Mouse (Mus musculus) hindbrain, postnatal 0 days (tissue): ENCODE results near the gene Atg14. TPM values are rescaled to one million over a fixed set of nuclear protein-coding genes. Genes with fewer than 3 reads are reported as not detected.

Source experiments
- ATAC-seq: fragments of 200-750 bp; cut with Nextera tagmentation; 2 replicates; pipeline ENCODE4 v1.8.0; 2017; ENCODE audit warnings: mild to moderate bottlenecking, moderate TSS enrichment, moderate library complexity
- DNase-seq: peaks from one replicate; pipeline ENCODE4 v3.0.0-alpha.2; 2015; ENCODE audit warnings: low spot score
- H3K27ac ChIP-seq: fragments of 300-500 bp; sonication (generic); 2 replicates; pipeline ENCODE4 v1.5.1; 2014; ENCODE audit warnings: mild to moderate bottlenecking
- H3K27me3 ChIP-seq: fragments of 300-500 bp; sonication (generic); 2 replicates; pipeline ENCODE4 v1.6.1; 2014; ENCODE audit warnings: low read length, mixed read lengths; ENCODE audit not compliant: insufficient read depth
- H3K36me3 ChIP-seq: fragments of 300-500 bp; sonication (generic); 2 replicates; pipeline ENCODE4 v1.6.1; 2014; ENCODE audit warnings: low read length, mixed read lengths; ENCODE audit not compliant: insufficient read depth
- H3K4me1 ChIP-seq: fragments of 300-500 bp; sonication (generic); 2 replicates; pipeline ENCODE4 v1.6.1; 2014; ENCODE audit warnings: antibody characterized with exemption, low read length, mixed read lengths; ENCODE audit not compliant: insufficient read depth
- H3K4me2 ChIP-seq: fragments of 300-500 bp; sonication (generic); 2 replicates; pipeline ENCODE4 v1.6.1; 2014; ENCODE audit warnings: low read depth, mild to moderate bottlenecking, low read length, moderate library complexity, mixed read lengths
- H3K4me3 ChIP-seq: fragments of 300-500 bp; sonication (generic); 2 replicates; pipeline ENCODE4 v1.5.1; 2014; ENCODE audit warnings: low read length
- H3K9ac ChIP-seq: fragments of 300-500 bp; sonication (generic); replicated peaks from 2 replicates; pipeline ENCODE4 v1.6.1; 2014; ENCODE audit warnings: mild to moderate bottlenecking, low read length, moderate library complexity, mixed read lengths
- H3K9me3 ChIP-seq: fragments of 300-500 bp; sonication (generic); 2 replicates; pipeline ENCODE4 v1.6.1; 2016; ENCODE audit warnings: low read length, mixed read lengths
- CTCF ChIP-seq: IDR thresholded peaks from 2 replicates; pipeline ENCODE4 v1.5.1; 2016; ENCODE audit warnings: antibody characterized with exemption, control low read depth, low read depth
- WGBS: fragments of 180-500 bp; shearing (Covaris S2); extraction: QIAGEN DNeasy Blood & Tissue Kit; methylation state at CpG from one replicate; pipeline ENCODE4 v1.1.7; 2014; 5-methylcytosine and 5-hydroxymethylcytosine counted together
- polyA plus RNA-seq: library from polyadenylated mRNA; unstranded; fragments of >200 nt; fragmentation: Nextera tagmentation; extraction: Ambion mirVana; gene quantifications from 2 replicates; pipeline ENCODE4 v1.2.1, GENCODE M21; 2015
- total RNA-seq: library from RNA; depleted of rRNA; stranded (reverse); fragments of >200 nt; gene quantifications from 2 replicates; pipeline ENCODE4 v1.2.3, GENCODE M21; 2014

The Atg14 gene
- total and polyA plus RNA-seq, 2 experiments from 2014 or later = 6.1 to 23.5 TPM

GRCm38 (mm10) chr14:47514816-47515453 is 55.5 kb downstream of the Atg14 start:
- H3K36me3 ChIP-seq = no peaks in the 10 kb centered on the region
- no peak for ATAC-seq
- no peak overlapping the region for H3K27ac ChIP-seq
- no peak overlapping the region for H3K9ac ChIP-seq
- no peaks in the 10 kb centered on the region for H3K27me3 ChIP-seq
- WGBS = 63% methylated on average over 7 of the region's 7 CpGs
- no peaks in the 10 kb centered on the region for H3K9me3 ChIP-seq
- no peak overlapping the region for H3K4me2 ChIP-seq
- DNase-seq = no peak
- no peaks in the 10 kb centered on the region for H3K4me1 ChIP-seq
- H3K4me3 ChIP-seq = no peak overlapping the region
- no peak for TF ChIP-seq CTCF

GRCm38 (mm10) chr14:47513606-47514005 is 56.8 kb downstream of the Atg14 start:
- TF ChIP-seq CTCF = no peak
- no peak overlapping the region for H3K4me2 ChIP-seq
- H3K27ac ChIP-seq = no peak overlapping the region
- H3K27me3 ChIP-seq = no peaks in the 10 kb centered on the region
- DNase-seq (no peak), ATAC-seq (no peak)
- no peak overlapping the region for H3K4me3 ChIP-seq
- 96% methylated on average over 3 of the region's 3 CpGs for WGBS
- no peaks in the 10 kb centered on the region for H3K9me3 ChIP-seq
- no peaks in the 10 kb centered on the region for H3K4me1 ChIP-seq
- no peaks in the 10 kb centered on the region for H3K36me3 ChIP-seq
- no peak overlapping the region for H3K9ac ChIP-seq

- H3K9me3 ChIP-seq = no peaks in the 10 kb centered on the region
- 78% methylated on average over 4 of the region's 4 CpGs for WGBS
- no peaks in the 10 kb centered on the region for H3K4me1 ChIP-seq
- H3K9ac ChIP-seq = no peak overlapping the region
- TF ChIP-seq CTCF = no peak
- H3K27ac ChIP-seq = no peak overlapping the region
- DNase-seq (no peak), ATAC-seq (no peak)
- H3K27me3 ChIP-seq = no peaks in the 10 kb centered on the region
- no peaks in the 10 kb centered on the region for H3K36me3 ChIP-seq
- no peak overlapping the region for H3K4me2 ChIP-seq
- no peak overlapping the region for H3K4me3 ChIP-seq
These were observed 60.2 kb downstream of the Atg14 start for GRCm38 (mm10) chr14:47510244-47510643.

DNA sequence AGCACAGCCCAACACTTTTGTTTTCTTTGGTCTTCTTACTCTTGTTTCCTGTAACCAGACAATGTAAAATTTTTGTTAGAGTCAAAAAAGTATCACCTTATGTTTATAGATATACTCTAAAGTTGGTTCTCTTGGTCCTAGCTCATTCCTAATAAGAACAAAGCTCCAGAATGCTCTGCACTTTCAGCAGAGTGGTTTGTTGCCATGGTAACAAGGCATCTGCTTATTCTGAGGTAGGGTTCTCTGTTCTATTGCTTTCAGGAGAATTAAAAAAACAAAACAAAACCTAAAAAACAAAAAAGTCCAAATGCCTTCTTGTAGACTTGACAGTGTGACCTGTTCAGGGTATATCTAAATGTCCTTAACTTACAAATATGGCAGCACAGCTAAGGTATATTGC is 62.4 kb downstream of the Atg14 start:
- no peak overlapping the region for H3K9ac ChIP-seq
- H3K36me3 ChIP-seq = no peaks in the 10 kb centered on the region
- no peak for TF ChIP-seq CTCF
- no peaks in the 10 kb centered on the region for H3K27me3 ChIP-seq
- H3K4me3 ChIP-seq = no peak overlapping the region
- H3K27ac ChIP-seq = no peak overlapping the region
- H3K9me3 ChIP-seq = no peaks in the 10 kb centered on the region
- DNase-seq = peak; percentile 37
- ATAC-seq = no peak
- no peaks in the 10 kb centered on the region for H3K4me1 ChIP-seq
- no peak overlapping the region for H3K4me2 ChIP-seq

DNA sequence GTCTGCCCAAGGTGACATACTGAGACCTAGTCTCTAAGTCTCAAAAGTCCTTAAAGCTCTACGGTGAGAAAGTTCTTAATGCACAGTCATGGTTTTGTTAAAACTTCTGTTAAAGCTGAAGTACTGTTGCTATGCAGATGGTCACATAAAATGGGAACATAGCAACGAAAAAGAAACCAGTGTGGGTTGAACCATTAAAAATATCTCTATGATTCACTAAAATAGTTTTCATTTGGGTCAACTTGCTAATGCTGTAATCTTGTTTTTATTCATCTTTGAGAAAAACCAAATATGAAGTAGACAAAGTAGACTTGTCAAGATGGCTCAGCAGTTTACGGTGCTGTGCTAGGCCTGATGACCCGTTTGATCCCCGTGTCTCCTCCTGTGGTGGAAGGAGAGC is 63.8 kb downstream of the Atg14 start:
- H3K4me1 ChIP-seq = no peaks in the 10 kb centered on the region
- ATAC-seq (no peak), DNase-seq (no peak)
- H3K4me2 ChIP-seq = no peak overlapping the region
- no peaks in the 10 kb centered on the region for H3K36me3 ChIP-seq
- no peak overlapping the region for H3K9ac ChIP-seq
- no peak overlapping the region for H3K4me3 ChIP-seq
- H3K27me3 ChIP-seq = no peaks in the 10 kb centered on the region
- TF ChIP-seq CTCF = no peak
- 93% methylated on average over 5 of the region's 5 CpGs for WGBS
- no peak overlapping the region for H3K27ac ChIP-seq
- no peaks in the 10 kb centered on the region for H3K9me3 ChIP-seq

DNA sequence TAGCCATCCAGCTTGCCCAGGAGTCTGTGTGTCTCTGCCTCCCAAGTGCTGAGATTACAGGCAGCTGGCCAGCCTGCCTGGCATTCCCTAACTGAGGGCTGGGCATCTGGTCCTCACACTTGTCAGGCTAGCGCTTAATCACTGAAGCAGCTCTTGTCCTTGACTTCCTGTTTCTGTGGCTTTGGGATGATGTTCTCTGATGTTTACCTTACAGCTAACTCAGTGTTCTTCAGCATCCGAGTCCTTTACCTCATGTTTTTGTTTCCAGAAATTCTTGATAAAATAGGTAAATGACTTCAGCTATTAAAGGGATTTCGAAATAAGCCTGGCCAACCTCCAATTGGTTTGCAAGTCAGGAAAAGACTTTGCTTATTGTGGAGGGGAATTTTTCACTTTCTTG is 66.4 kb downstream of the Atg14 start:
- no peak overlapping the region for H3K9ac ChIP-seq
- H3K4me1 ChIP-seq = no peaks in the 10 kb centered on the region
- DNase-seq = no peak
- no peaks in the 10 kb centered on the region for H3K27me3 ChIP-seq
- no peak overlapping the region for H3K27ac ChIP-seq
- no peak overlapping the region for H3K4me3 ChIP-seq
- 91% methylated on average over 3 of the region's 3 CpGs for WGBS
- no peaks in the 10 kb centered on the region for H3K9me3 ChIP-seq
- H3K36me3 ChIP-seq = no peaks in the 10 kb centered on the region
- no peak overlapping the region for H3K4me2 ChIP-seq
- ATAC-seq = no peak
- no peak for TF ChIP-seq CTCF

- DNase-seq (no peak), ATAC-seq (no peak)
- Histone ChIP-seq H3K4me2 (no peak overlapping the region), H3K9me3 (no peaks in the 10 kb centered on the region), H3K4me1 (no peaks in the 10 kb centered on the region), H3K4me3 (no peak overlapping the region), H3K36me3 (no peaks in the 10 kb centered on the region), H3K27me3 (no peaks in the 10 kb centered on the region), H3K27ac (no peak overlapping the region), H3K9ac (no peak overlapping the region)
- 68% methylated on average over 5 of the region's 5 CpGs for WGBS
- TF ChIP-seq CTCF = no peak
These were observed 71.8 kb downstream of the Atg14 start for GRCm38 (mm10) chr14:47498632-47499031.
